Mouse (Mus musculus) ES-Bruce4 (cell line): Measurements from ENCODE around the gene Gm32717.
"Not testable (repeated sequence)": the region's sequence is repeated elsewhere in the genome, so short reads cannot be mapped to it uniquely, and the experiment has no call there.

Experiments
- CTCF ChIP-seq: IDR thresholded peaks from one replicate; pipeline ENCODE4 v1.8.1; 2011; ENCODE audit warnings: low read depth, low read length
- POLR2A ChIP-seq: IDR thresholded peaks from one replicate; pipeline ENCODE4 v1.8.1; 2011; ENCODE audit warnings: low read length; ENCODE audit not compliant: insufficient read depth

GRCm38 (mm10) chr10:118232607-118233006 is 8.0 kb downstream of the Gm32717 start:
- TF ChIP-seq CTCF, POLR2A: not testable (repeated sequence)
